Mouse (Mus musculus): Measurements from ENCODE around the gene Adpgk. TPM values are rescaled to one million over a fixed set of nuclear protein-coding genes. Genes with fewer than 3 reads are reported as not detected.
"Not testable (repeated sequence)": the region's sequence is repeated elsewhere in the genome, so short reads cannot be mapped to it uniquely, and the experiment has no call there.

The Adpgk gene
- total RNA-seq, 2 experiments from 2014 or later: 48.4 to 56.8 TPM

- no peak for ATAC-seq (replicated peaks; ENCODE audit: poor library complexity, severe bottlenecking)
Measured at GRCm38 (mm10) chr9:59288685-59289410, 2.5 kb upstream of the Adpgk start.

GRCm38 (mm10) chr9:59289529-59290115 is 1.7 kb upstream of the Adpgk start:
- ATAC-seq (replicated peaks; ENCODE audit: poor library complexity, severe bottlenecking): no peak

- no peak; the same call in 1 of the 2 replicates for ATAC-seq (replicated peaks; ENCODE audit: poor library complexity, severe bottlenecking)
Measured at GRCm38 (mm10) chr9:59291688-59292492, 532 bp downstream of the Adpgk start.

- ATAC-seq (replicated peaks; ENCODE audit: poor library complexity, severe bottlenecking): no peak
Measured at GRCm38 (mm10) chr9:59292493-59292875, 1.1 kb downstream of the Adpgk start.

GRCm38 (mm10) chr9:59296419-59296818 is 5.1 kb downstream of the Adpgk start:
- no peak for ATAC-seq (replicated peaks; ENCODE audit: poor library complexity, severe bottlenecking)

GRCm38 (mm10) chr9:59307890-59308289 is 16.5 kb downstream of the Adpgk start:
- no peak for ATAC-seq (replicated peaks; ENCODE audit: poor library complexity, severe bottlenecking)

- ATAC-seq (replicated peaks; ENCODE audit: poor library complexity, severe bottlenecking): no peak
Measured at GRCm38 (mm10) chr9:59310582-59311283, 19.4 kb downstream of the Adpgk start.

GRCm38 (mm10) chr9:59311284-59311670 is 19.9 kb downstream of the Adpgk start:
- no peak for ATAC-seq (replicated peaks; ENCODE audit: poor library complexity, severe bottlenecking)

GRCm38 (mm10) chr9:59316206-59316605 is 24.8 kb downstream of the Adpgk start:
- no peak for ATAC-seq (replicated peaks; ENCODE audit: poor library complexity, severe bottlenecking)

GRCm38 (mm10) chr9:59324351-59324750 is 33.0 kb downstream of the Adpgk start:
- ATAC-seq (replicated peaks; ENCODE audit: poor library complexity, severe bottlenecking): no peak

GRCm38 (mm10) chr9:59330055-59330454 is 38.7 kb downstream of the Adpgk start:
- ATAC-seq (replicated peaks; ENCODE audit: poor library complexity, severe bottlenecking): peak; percentile 62

- no peak for ATAC-seq (replicated peaks; ENCODE audit: poor library complexity, severe bottlenecking)
Measured at GRCm38 (mm10) chr9:59336539-59336938, 45.2 kb downstream of the Adpgk start.

- no peak for ATAC-seq (replicated peaks; ENCODE audit: poor library complexity, severe bottlenecking)
Measured at GRCm38 (mm10) chr9:59337889-59338288, 46.5 kb downstream of the Adpgk start.

GRCm38 (mm10) chr9:59338411-59338810 is 47.1 kb downstream of the Adpgk start:
- no peak for ATAC-seq (replicated peaks; ENCODE audit: poor library complexity, severe bottlenecking)

GRCm38 (mm10) chr9:59339107-59339506 is 47.7 kb downstream of the Adpgk start:
- no peak for ATAC-seq (replicated peaks; ENCODE audit: poor library complexity, severe bottlenecking)

- peak; percentile 58 for ATAC-seq (replicated peaks; ENCODE audit: poor library complexity, severe bottlenecking)
Measured at GRCm38 (mm10) chr9:59340002-59340401, 48.6 kb downstream of the Adpgk start.

- no peak for ATAC-seq (replicated peaks; ENCODE audit: poor library complexity, severe bottlenecking)
Measured at GRCm38 (mm10) chr9:59346176-59346575, 54.8 kb downstream of the Adpgk start.

GRCm38 (mm10) chr9:59352586-59353252 is 61.4 kb downstream of the Adpgk start:
- no peak for ATAC-seq (replicated peaks; ENCODE audit: poor library complexity, severe bottlenecking)

- peak; percentile 100 for ATAC-seq (replicated peaks; ENCODE audit: poor library complexity, severe bottlenecking)
Measured at GRCm38 (mm10) chr9:59353253-59353639, 61.9 kb downstream of the Adpgk start, which contains the start of gene Bbs4. Gene Bbs4 (minus strand): TSS chr9:59353508.

- ATAC-seq (replicated peaks; ENCODE audit: poor library complexity, severe bottlenecking): not testable (repeated sequence)
Measured at GRCm38 (mm10) chr9:59358041-59358440, 66.7 kb downstream of the Adpgk start.

All from granulocyte monocyte progenitor cell, adult 5-6 weeks (primary cell).